Mouse (Mus musculus) spleen, postnatal 4 days (tissue): Measurements from ENCODE around the gene Fcgr3.
A peak's percentile ranks its signal among the peaks of the same experiment; 100 is the strongest.

Experiments used
- DNase-seq, 2 experiments: peaks; one replicate each; pipeline ENCODE4 v3.0.0; 2022; ENCODE audit warnings: low spot score in 2 of 2

Fcgr3 gene

DNA sequence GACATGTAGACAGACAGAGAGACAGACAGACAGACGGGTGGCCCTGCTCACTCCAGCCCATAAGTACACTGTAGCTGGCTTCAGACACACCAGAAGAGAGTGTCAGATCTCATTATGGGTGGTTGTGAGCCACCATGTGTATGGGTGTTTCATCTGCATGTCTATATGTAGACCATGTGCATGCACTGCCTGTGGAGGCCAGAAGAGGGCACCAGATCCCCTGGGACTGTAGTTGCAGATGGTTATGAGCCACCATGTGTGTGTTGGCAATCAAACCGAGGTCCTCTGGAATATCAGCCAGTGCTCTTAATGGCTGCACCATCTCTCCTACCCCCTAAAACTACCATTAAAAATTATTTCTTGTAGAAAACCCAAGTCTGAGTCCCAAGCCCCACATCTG lies 57.8 kb downstream of the Fcgr3 start:
- DNase-seq: peak; percentile 53 to 75

- DNase-seq: no peak
Observed at GRCm38 (mm10) chr1:171006335-171006734, 58.4 kb downstream of the Fcgr3 start.

DNA sequence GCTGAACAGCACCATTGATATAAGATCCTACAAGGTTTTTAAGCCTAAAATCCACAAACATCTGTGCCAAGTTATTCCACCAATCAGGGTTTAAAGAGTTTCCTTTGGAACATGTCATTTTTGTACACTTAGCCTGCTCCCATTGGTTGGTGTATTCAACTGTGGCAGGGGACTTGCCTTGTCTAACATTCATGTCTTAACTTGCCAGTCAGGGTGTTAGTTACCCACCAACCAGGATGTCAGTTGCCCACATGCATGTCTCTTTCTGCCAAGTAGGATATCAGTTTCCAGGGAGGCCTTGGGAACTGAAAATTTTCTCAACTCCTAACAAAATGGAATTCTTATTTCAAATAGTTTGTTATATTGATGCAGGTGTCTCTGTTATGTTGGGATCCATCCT lies 59.1 kb downstream of the Fcgr3 start:
- DNase-seq: no peak

GRCm38 (mm10) chr1:171005081-171005480 lies 59.7 kb downstream of the Fcgr3 start:
- no peak for DNase-seq
